Mouse (Mus musculus) mouse embryonic stem cell (cell line): Measurements from ENCODE around the gene Optn.
"Not testable (repeated sequence)": the region's sequence is repeated elsewhere in the genome, so short reads cannot be mapped to it uniquely, and the experiment has no call there.

Experiments used
- in situ Hi-C, 2 experiments: fragments of 300-500 bp; cut with MboI; formaldehyde crosslinking; loops; 1 replicate in 1 of 2; 3 replicates in 1 of 2; pipeline ENCODE4 v1.14.3; 2019 to 2020; ENCODE audit warnings: low sequenced_read_pairs in 2 of 2, low pct_unique_long_range_greater_than_20kb in 1 of 2, mixed read lengths in 1 of 2; ENCODE audit not compliant: unreplicated experiment in 1 of 2

Gene Optn

DNA sequence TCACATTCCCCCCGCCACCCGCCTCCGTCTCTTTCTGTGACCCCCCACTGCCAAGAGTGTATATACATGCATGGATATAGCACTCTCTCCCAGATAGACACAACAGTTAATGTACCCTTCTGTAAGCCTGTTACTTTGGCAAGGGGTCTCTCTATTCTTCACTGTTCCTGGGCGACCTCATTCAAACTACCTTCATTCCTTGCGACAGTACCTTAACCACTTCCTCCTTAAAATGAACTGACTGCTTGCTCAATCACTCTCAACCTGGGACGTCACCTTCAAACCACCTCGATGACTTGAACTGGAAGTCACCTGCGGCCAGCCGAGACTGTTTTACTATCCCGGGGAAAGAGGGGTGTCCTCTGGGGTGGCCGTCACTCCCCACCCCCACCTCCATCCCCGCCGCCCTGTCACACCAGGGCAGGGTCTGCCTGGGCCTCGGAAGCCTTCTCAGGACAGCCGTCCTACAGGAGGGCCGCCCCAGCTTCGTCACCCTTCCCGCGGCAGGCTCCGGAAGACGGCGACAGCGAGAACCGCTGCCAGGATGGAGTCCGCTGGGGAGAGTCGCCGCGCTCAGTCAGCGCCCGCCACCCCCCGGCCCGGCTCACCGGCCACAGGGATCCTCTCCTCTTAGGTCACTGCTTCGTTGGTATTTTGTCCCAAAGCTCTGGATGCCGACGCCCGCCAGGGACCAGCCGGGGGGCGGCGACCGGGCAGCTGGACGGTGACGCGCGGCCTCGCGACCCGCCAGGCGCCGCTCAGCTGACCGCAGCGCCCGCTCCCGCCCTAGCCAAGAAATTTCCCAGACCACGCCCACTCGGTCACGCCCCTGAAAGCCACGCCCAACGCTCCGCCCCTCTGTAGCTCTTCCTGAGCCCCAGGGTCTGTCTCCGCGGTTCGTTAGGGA is at the start of gene Optn:
Optn (minus strand) TSS at position 753 of the 907 bp plus-strand sequence.
- in situ Hi-C loops = no loop called here

DNA sequence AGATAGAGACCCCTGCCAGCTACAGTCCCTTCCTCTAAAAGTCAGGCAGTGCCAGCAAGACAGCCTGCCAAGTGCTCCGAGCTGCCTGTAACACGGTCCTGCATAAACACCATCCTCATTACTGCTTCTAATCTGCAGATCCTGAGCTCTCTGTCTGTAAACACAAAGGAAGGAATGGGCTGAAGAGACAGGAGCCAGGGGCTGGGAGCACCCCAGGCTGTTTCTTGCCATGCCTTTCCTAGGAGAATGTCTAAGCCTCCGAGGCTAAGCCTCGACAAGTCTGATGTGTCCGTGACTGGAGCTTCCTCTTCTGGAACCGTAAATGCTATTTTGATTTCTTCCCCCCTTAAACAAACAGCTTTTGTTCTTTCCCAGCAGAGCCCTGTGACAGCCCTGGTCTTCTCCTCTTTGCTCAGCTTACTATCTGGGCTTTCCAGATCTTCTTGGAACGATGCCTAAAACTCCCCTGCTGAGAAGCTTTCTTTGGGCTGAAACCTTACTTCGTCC is 49.0 kb upstream of the Optn start:
- in situ Hi-C loops = no loop called here

DNA sequence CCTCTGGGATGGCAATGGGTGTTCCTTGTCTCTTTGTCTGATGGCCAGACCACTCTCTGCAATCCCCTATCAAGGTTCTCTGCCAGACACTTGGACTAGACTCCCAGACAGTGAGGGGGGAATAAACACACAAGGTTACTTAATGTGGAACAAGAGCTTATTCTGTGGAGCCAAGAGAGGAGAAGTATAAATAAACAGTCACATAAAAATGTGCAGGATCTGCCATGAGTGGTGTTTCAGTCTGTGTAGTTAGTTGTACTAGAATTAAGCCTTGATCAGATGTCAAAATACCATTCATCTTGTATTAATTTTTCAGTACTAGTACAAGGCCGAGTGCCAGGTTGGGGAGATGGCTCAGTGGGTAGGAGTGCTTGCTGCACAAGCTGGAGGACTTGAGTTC is 39.0 kb upstream of the Optn start:
- in situ Hi-C loops = no loop called here

DNA sequence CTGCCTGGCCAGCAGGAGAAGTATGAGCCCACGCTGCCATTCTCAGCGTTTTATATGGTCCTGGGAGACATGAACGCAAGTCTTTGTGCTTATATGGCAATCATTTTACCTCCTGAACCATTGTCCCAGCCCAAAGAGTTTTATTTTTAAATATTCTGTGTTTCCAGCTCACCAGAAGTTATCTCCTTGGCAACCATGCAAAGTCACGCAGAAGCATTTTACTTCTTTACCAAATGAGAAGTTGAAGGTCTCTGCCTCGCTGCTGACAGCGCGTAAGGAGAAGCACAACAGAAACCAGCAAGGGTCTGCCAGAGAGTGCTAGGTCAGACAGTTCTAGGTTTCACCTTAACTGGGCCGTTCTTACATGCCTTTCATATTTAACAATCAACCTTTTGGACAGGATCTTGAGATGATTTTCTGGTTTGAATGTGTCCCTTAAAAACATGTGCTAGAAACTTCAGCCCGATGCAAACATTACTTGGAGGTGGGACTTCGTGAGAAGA is 37.9 kb upstream of the Optn start:
- in situ Hi-C loops = no loop called here

DNA sequence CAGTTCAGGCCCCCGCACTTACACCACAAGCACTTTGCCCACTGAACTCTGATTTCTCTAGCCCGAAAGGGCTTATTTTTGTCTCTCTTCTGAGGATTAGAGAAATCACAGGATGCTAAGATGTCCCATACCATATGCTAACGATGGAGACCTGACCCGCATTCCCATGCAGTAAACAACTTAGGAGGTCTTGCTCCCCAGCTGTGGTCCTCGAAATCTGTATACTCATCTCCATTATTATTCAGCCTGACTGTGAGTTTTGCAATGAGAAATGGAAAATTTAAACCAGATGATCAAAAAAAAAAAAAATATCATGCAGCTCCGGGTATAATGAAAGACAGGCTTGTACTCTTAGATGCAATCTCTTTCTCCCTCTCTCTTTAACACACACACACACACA is 35.3 kb upstream of the Optn start:
- in situ Hi-C loops = no loop called here

DNA sequence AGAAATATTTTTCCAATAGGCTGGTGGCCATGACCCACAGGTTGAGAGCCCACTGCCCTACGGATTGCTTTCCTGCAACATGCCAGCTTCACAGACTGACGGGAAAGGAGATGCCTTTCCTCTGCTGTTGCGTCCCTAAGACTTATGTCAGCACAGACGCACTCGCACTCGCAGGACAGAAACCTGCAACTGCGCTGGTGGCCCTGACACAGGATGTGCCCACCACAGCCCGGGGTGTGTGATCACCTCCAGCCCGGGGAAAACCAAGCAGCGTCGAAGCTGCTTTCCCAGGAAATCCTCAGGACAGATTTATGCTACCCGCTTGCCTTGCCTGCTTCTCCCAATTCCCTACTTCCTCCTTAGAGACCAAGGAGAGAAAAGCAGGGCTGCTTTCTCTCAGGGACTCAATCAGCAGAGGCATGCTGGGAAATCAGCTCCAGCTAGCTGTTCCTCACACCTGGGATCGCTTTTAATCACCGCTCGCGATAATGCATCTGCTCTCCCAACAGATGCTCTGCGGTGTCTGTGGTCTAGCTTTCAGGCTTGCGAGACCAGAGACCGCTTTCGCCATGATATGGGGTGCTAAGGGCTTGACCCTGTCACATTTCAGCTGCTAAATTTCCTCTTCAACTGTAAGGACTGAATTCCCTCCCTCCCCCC is 34.1 kb upstream of the Optn start:
- in situ Hi-C loops = no loop called here

DNA sequence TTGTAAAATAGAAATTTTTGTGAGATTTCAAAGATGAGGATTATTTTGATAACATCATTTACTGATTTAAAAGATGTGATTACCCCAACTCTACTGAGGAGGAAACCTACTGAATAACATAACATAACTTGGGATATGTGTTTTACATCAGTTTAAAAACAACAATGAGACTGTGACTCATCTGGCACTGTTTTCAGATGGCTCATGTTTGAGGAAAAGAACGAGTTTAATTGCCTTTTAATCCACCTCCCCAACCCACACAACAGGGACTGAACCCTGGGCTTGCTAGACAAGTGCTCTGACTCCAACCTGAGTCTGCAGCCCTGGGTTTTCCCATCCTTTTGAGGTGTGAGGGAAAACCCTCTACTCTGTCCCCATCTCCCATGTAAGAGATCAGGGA is 31.5 kb upstream of the Optn start:
- in situ Hi-C loops = no loop called here

DNA sequence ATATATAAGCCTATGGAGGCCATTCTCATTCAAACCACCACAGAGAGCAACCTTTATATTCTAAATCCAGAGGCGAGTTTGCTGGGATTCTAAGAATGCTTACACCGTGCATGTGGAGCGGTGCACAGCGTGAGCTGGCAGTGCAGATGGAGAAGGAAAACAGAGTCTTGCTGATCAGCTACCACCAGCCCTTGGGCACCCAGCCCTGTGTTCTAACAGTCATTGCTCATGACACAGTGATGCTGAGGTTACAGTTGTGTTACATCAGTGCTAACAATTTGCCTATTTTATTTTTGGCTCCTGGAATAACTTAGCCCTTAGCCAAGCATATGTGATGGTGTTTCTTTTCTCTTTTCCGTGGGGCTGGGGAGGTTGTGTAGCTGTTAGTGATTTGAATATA is 31.0 kb upstream of the Optn start:
- in situ Hi-C loops = no loop called here

DNA sequence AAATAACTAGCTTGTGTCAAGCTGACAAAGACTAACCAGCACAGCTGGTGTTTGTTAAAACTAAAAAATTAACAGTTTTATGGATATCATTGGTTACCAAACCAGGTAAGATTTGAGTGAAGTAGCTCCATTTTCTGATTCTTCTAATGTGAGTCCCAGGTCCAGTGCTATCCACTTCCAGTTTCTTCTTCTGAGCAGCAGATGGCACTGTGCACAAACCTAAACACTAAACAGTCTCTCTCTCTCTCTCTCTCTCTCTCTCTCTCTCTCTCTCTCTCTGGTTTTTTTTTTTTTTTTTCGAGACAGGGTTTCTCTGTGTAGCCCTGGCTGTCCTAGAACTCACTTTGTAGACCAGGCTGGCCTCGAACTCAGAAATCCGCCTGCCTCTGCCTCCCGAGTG is 26.5 kb upstream of the Optn start:
- in situ Hi-C loops = not testable (repeated sequence)

DNA sequence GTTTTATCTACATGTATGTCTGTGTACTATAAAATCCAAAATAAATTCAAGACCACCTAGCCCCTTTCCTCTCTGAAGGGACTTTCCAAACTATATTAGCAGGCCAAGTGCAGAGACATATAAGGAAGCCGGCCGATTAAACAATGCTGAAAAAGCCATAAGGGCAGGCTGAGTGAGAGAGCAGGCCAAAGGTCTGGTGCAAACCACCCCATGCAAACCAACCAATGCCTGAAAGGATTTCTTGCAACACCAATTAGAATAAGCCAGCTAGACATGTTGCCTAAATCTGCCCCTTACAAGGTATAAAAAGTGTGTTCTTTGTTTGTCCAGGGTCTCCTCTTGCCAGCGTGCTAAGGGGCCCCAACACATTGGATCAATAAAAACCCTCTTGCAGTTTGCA is 23.8 kb upstream of the Optn start:
- in situ Hi-C loops = no loop called here

DNA sequence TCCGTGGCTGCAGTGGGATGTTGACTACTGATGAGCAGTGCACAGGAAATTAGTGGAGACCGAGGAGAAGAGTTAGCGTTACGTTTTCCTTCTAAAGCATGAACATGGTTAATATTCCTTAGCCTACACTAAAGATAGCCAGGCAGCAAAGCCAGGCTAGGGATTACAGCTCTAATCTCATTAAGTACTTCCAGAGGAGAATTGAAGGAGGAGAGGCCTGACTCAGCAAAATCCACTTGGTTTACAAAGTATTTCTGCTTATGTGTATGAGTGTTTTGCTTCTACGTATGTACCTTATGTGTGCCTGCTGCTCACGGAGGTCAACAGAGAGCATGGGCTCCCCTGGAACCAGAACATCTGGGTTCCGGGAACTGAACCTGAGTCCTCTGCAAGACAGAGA is 19.9 kb upstream of the Optn start:
- in situ Hi-C loops = no loop called here

DNA sequence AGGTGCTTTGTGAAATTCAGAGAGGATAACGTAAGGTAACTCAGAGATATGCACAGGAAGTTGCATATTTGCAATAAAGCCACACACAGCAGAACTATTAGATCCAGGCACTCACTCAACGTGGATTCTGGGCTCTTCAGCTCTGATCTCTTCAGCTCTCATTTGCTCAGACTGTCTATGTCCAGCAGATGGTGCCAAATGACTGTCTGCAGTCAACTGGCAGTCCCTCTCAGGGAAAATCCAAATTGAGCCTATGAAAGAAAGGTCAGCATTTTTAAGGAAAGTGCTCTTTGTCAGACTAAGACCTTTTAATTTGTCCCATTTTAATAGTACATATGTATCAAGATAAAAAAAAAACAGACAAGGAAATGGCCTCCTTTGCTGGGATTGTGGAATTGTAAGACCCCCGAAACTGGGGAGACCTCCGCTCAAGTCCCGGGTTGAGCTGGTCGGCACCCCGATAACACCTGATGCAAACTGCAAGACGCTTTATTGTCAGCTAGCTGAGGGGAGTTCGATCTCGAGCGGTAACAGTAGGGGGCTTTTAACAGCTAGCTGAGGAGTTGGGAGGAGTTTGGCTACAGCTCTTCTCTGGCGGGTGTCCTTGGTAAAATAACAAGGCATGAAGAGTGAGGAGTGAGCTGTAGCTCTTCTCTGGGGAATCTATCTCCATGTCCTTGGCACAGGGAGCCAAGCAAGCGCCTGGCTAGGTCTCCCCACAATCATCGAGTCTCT is 16.4 kb upstream of the Optn start:
- in situ Hi-C loops = no loop called here

DNA sequence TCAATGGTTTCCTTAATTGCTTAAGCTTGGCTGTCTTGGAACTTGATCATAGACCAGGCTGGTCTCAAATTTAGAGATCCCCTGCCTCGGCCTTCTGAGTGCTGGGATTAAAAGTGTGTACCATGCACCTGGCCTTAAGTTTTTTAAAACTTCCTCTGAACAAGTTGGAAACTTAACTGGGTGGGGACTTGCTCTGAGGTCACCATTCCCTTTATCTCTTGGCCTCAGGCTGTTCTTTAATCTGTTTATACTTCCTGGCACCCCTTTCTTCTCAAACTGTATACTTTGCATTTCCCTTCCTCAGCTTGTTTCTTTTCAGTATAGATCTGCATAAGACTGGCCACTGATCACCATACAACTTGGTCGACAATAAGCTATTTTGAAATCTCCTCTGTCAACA is 14.1 kb upstream of the Optn start:
- in situ Hi-C loops = no loop called here

DNA sequence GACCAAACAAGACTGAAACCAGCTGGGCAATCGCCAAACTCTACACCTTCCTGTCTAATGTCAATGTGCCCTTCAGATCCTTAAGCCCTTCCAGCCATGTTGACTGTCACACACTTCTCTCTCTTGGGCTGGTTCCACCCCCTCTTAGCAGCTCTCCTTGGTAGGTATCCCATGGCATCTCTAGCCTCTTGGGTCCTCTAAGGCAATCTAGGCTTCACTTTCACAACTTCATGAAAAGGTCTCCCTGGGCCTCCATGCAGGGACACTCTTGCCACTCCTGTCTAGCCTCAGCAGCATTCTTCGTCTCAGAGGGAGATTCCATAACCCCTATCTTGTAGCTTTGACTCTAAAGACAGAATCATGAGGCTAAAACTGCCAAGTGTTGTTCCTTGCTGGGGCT is 13.6 kb upstream of the Optn start:
- in situ Hi-C loops = no loop called here

DNA sequence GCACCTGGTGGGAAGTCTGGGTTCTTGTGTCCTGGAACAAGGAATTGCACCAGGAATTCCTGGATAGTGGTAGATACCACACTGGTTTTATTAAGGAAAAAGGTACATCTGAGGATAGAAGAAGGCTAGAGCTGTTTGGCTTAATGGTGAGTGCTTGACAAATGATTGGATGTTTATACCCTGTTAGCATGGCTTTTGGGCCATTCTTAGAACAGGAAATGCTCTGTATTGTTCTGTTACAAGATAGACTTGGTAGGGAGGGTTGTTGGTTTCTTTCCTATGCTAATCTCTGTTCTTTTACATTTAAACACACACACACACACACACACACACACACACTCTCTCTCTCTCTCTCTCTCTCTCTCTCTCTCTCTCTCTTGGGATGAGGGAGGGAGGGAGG is 12.0 kb upstream of the Optn start:
- in situ Hi-C loops = no loop called here

DNA sequence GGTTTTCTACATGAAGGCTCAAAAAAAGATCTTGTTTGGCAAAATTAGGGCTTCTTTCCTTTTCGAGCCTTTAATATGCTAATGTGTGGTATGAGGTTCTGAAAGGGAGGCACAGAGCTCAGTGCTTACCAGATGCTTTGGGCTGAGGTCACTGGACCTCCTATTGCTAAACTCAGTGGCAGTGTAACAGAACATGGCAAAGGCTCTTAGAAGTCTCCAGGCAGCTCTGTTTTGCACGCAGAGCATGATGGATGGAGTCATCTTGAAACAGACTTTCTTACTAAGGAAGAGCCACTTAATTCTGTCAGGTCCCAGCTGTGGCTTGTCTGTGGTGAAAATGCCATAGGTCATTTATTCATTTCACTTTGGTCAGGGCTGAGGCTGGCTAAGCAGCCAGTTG is 11.6 kb upstream of the Optn start:
- in situ Hi-C loops = no loop called here

DNA sequence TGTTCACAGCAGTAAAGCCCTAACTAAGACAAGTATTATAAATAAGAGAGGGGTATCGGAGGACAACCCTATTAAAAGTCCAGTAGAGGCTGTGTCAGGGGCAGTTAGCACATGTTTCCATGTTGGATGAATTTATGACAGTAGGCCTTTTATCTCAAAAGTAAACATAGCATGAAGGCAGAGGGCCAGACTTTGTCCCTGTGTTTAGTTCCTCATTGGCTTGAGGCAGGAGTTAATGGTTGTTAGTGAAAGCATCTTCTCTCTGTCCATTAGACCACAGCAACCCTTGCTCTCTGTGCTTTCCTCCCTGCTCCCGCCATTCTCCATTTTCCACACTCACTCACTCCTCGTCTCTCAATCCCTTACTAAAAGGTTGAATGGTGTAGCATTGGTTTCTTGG is 9.9 kb upstream of the Optn start:
- in situ Hi-C loops = no loop called here

DNA sequence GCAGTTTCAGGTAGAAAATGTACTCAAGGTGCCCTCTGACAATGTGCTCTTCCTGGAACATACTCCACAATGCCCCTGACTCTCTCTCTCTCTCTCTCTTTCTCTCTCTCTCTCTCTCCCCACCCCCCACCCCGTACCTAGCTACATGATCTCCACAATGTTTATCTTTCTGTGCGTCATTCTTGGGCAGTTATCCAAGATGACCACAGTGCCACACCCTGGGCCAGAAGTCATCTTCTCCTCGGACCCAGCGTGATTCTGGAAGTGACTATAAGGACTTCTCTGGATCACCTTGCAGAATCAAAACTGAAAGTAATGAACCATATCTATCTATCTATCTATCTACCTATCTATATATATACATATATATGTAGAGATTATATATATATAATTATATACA is 4.1 kb upstream of the Optn start:
- in situ Hi-C loops = no loop called here

DNA sequence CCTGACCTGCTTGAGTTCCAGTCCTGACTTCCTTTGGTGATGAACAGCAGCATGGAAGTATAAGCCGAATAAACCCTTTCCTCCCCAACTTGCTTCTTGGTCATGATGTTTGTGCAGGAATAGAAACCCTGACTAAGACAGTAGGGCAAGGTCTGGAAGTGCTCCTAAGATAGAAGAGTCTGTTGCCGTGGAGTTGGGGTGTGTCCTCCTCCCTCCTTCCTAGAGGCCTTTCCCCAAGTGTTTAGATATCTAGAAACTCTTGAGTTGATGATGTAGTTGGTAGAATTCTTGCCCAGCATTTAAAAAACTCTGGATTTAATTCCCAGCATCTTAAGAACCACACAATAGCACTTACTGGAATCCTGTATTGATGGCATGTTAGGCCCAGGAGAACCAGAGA is 3.4 kb upstream of the Optn start:
- in situ Hi-C loops = not testable (repeated sequence)
